Mouse (Mus musculus): ENCODE results near the gene Supt6. TPM values are rescaled to one million over a fixed set of nuclear protein-coding genes. Genes with fewer than 3 reads are reported as not detected.

Gene Supt6
- polyA plus RNA-seq, 1 experiment from 2014 or later = 9.5 TPM

DNA sequence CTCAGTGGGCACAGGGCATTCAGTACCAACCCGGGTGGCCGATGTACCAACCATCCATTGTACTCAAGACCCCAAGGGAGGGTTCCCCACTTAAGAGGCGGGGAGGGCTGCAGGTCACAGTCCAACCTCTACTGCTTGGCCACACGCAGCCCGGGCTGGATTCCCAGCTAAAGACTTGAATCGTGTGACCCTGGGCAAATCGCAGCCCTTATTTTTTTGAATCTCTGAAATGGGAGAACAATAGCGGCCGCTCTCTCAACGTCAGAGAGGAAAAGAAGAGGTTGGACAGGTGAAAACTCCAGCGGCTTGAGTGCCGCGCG lies 81.2 kb downstream of the Supt6 start:
- Histone ChIP-seq H3K36me3 (replicated peaks) (peaks cover 32% of the 10 kb centered on the region), H3K4me1 (replicated peaks) (peaks cover 97% of the 10 kb centered on the region), H3K4me3 (replicated peaks) (peak overlapping the region; percentile 73), H3K4me2 (peak overlapping the region; percentile 99), H3K27ac (replicated peaks) (peak overlapping the region; percentile 82), H3K9me3 (replicated peaks) (no peaks in the 10 kb centered on the region), H3K9ac (peak overlapping the region; percentile 86), H3K27me3 (no peaks in the 10 kb centered on the region)
- no peak for ATAC-seq (ENCODE audit: insufficient read depth)
- WGBS (ENCODE audit: insufficient replicate concordance) = 0% methylated on average over 14 of the region's 14 CpGs

DNA sequence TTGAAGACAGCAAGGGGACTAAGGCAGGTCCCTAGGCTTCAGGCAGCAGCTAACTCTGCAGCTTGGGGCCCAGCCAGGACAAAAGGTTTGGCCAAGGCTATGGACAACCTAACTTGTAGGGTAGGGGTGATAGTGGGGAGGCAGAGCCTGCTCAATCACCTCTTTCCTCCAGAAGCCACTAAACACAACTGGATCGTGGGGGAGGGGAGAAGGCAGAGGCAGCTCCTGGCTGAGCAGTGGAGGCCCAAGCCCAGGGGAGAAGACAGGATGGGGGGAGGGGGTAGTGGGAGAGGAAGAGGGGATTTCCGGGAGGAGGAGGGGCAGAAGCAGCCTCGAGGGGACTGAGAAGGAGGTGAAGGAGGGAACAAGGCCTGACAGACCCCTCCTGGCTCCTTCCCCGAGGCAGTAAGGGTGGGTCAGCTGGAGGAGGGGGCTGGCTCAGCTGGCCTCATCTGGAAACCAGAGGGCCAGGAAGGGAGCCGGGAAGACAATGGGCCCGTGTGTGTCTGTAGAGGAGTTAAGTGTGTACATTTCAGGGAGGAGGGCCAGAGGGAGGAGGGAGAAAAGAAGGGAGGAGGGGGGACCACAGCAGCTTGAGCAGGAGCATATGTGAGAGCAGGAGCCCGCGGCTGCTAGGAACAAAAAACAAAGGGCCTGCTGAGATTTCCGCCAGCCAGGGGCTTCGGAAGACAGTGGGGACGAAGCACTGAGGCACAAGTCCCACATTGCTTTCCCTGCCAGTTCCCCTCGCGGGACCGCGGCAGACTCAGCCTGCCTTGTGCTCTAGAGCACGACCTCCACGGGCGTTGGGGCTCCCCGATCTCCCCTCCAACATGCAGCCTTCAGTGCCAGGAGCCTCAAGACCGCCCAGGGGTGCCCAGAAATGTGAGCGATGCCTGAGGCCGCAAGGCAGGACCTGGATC lies 81.8 kb downstream of the Supt6 start:
- Histone ChIP-seq H3K36me3 (replicated peaks) (peaks cover 38% of the 10 kb centered on the region), H3K9ac (peak overlapping the region; percentile 86), H3K4me3 (replicated peaks) (peak overlapping the region; percentile 73), H3K27ac (replicated peaks) (peak overlapping the region; percentile 82), H3K27me3 (no peaks in the 10 kb centered on the region), H3K4me1 (replicated peaks) (peaks cover 97% of the 10 kb centered on the region), H3K4me2 (peak overlapping the region; percentile 99), H3K9me3 (replicated peaks) (no peaks in the 10 kb centered on the region)
- under 1% methylated on average over 22 of the region's 22 CpGs for WGBS (ENCODE audit: insufficient replicate concordance)
- ATAC-seq (ENCODE audit: insufficient read depth) = no peak

- Histone ChIP-seq H3K27ac (replicated peaks) (peak overlapping the region; percentile 82), H3K36me3 (replicated peaks) (peaks cover 47% of the 10 kb centered on the region), H3K4me2 (peak overlapping the region; percentile 99), H3K4me1 (replicated peaks) (peaks cover 94% of the 10 kb centered on the region), H3K27me3 (no peaks in the 10 kb centered on the region), H3K4me3 (replicated peaks) (peak overlapping the region; percentile 73), H3K9ac (peak overlapping the region; percentile 86), H3K9me3 (replicated peaks) (no peaks in the 10 kb centered on the region)
- no peak for ATAC-seq (ENCODE audit: insufficient read depth)
- 88% methylated on average over 2 of the region's 2 CpGs for WGBS (ENCODE audit: insufficient replicate concordance)
These were observed 82.7 kb downstream of the Supt6 start for GRCm38 (mm10) chr11:78163045-78163444.

- Histone ChIP-seq H3K27ac (replicated peaks) (peak overlapping the region; percentile 82), H3K4me2 (peak overlapping the region; percentile 99), H3K9me3 (replicated peaks) (no peaks in the 10 kb centered on the region), H3K36me3 (replicated peaks) (peaks cover 53% of the 10 kb centered on the region), H3K27me3 (no peaks in the 10 kb centered on the region), H3K4me1 (replicated peaks) (peaks cover 89% of the 10 kb centered on the region), H3K4me3 (replicated peaks) (peak overlapping the region; percentile 73; the same call in 1 of the 2 replicates), H3K9ac (peak overlapping the region; percentile 86; the same call in 1 of the 2 replicates)
- ATAC-seq (ENCODE audit: insufficient read depth) = no peak
- WGBS (ENCODE audit: insufficient replicate concordance) = 73% methylated on average over 6 of the region's 6 CpGs
These were observed 83.3 kb downstream of the Supt6 start for GRCm38 (mm10) chr11:78162504-78162903.

DNA sequence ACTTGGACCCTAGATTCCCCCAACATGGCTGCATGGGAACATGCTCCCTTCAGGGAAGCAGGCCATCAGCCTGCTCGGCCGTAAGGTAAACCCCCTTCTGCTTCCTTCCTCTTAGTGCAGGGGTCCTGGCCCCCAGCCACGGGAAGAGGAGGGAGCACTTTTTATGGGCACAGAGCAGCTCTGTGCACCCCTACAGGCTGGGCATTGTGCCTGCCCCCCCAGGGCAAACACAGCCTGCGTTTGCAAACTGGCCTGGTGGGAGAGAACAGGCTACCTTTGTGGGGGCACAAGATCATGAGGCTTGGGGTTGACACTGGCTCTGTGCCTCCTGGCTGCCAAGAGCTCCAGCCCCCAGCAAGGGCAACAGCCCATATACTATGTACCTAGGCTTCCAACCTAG lies 83.8 kb downstream of the Supt6 start:
- Histone ChIP-seq H3K36me3 (replicated peaks) (peaks cover 56% of the 10 kb centered on the region), H3K4me2 (peak overlapping the region; percentile 99), H3K4me3 (replicated peaks) (no peak overlapping the region; the same call in 1 of the 2 replicates), H3K4me1 (replicated peaks) (peaks cover 84% of the 10 kb centered on the region), H3K9ac (no peak overlapping the region), H3K27ac (replicated peaks) (peak overlapping the region; percentile 82), H3K9me3 (replicated peaks) (no peaks in the 10 kb centered on the region), H3K27me3 (no peaks in the 10 kb centered on the region)
- WGBS (ENCODE audit: insufficient replicate concordance) = 44% methylated on average over 4 of the region's 4 CpGs
- ATAC-seq (ENCODE audit: insufficient read depth) = no peak

DNA sequence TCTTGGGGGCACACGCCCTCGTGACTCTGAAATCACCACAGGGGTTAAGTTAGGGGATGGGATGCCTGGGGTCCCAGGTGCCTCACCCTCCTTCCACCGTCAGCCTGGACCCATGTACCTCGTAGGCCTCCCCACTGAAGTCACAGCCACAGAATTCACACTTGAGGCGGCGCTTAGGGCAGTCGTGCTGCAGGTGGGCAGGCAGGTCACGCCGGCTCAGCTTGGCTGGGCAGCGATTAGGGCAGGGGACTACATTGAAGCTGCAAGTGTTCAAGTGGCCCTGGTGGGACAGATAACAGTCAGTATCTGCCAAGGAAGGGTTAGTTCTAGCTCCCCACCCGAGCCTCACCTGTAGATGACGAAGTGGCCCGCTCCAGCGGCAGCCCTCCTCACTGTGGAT lies 84.6 kb downstream of the Supt6 start:
- Histone ChIP-seq H3K9me3 (replicated peaks) (no peaks in the 10 kb centered on the region), H3K4me2 (0 out of 2 replicates have a peak overlapping the region, but pooled peaks have one; percentile 4), H3K36me3 (replicated peaks) (peaks cover 63% of the 10 kb centered on the region), H3K27ac (replicated peaks) (0 out of 2 replicates have a peak overlapping the region, but pooled peaks have one; percentile 26), H3K4me1 (replicated peaks) (peaks cover 76% of the 10 kb centered on the region), H3K9ac (no peak overlapping the region), H3K27me3 (no peaks in the 10 kb centered on the region), H3K4me3 (replicated peaks) (no peak overlapping the region)
- 72% methylated on average over 14 of the region's 14 CpGs for WGBS (ENCODE audit: insufficient replicate concordance)
- ATAC-seq (ENCODE audit: insufficient read depth) = no peak

DNA sequence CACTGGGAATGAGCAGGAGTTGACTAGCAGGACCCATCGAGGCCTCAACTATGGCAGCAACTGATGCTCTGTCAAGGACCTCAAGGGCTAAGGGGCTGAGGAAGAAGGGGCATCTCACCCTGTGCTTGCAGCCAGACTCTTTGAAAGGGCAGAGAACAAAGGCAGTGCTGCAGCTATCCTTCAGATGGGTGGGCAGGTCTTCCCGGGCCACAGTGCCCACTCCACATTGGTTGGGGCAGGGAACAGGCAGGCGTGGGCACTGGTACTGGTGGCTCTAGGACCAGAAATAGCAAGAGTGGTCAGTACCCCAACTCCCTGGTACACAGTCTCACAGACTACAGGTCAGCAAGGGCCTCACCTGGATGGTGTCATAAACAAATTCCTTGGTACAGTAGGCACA lies 85.1 kb downstream of the Supt6 start:
- Histone ChIP-seq H3K36me3 (replicated peaks) (peaks cover 67% of the 10 kb centered on the region), H3K9ac (no peak overlapping the region), H3K27me3 (no peaks in the 10 kb centered on the region)

DNA sequence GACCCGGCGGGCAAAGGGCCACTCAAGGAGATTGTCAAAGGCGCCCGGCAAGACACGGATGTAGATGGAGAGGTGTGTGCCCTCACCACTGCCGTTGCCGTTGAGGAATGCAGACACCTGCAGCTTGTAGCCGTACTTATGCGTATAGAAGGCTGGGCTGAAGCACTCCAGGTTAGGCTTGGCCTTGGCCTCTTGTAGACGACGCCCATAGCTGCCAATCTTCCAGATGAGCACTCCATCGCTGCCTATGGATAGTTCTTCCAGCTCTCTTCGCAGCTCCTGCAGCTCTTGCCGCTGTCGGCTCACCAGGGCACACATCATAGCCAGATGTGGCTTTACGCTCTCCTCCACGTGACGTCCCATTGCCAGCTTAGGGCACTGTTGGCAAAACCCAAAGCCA lies 85.6 kb downstream of the Supt6 start:
- no peak overlapping the region for H3K4me3 ChIP-seq (replicated peaks)
- ATAC-seq (ENCODE audit: insufficient read depth) = no peak
- peaks cover 70% of the 10 kb centered on the region for H3K36me3 ChIP-seq (replicated peaks)
- no peak overlapping the region for H3K4me2 ChIP-seq
- no peaks in the 10 kb centered on the region for H3K9me3 ChIP-seq (replicated peaks)
- no peak overlapping the region for H3K27ac ChIP-seq (replicated peaks)
- 87% methylated on average over 18 of the region's 18 CpGs for WGBS (ENCODE audit: insufficient replicate concordance)
- H3K27me3 ChIP-seq = no peaks in the 10 kb centered on the region
- H3K9ac ChIP-seq = no peak overlapping the region
- peaks cover 67% of the 10 kb centered on the region for H3K4me1 ChIP-seq (replicated peaks)

More for the DNA sequence above, 85.1 kb downstream of the Supt6 start:
- Histone ChIP-seq H3K4me2 (no peak overlapping the region), H3K27ac (replicated peaks) (no peak overlapping the region), H3K9me3 (replicated peaks) (no peaks in the 10 kb centered on the region), H3K4me3 (replicated peaks) (no peak overlapping the region), H3K4me1 (replicated peaks) (peaks cover 71% of the 10 kb centered on the region)
- 74% methylated on average over 3 of the region's 3 CpGs for WGBS (ENCODE audit: insufficient replicate concordance)
- no peak for ATAC-seq (ENCODE audit: insufficient read depth)

- Histone ChIP-seq H3K9ac (no peak overlapping the region), H3K9me3 (replicated peaks) (no peaks in the 10 kb centered on the region), H3K4me1 (replicated peaks) (peaks cover 61% of the 10 kb centered on the region), H3K27ac (replicated peaks) (peak overlapping the region; percentile 41; the same call in 1 of the 2 replicates), H3K36me3 (replicated peaks) (peaks cover 76% of the 10 kb centered on the region), H3K27me3 (no peaks in the 10 kb centered on the region), H3K4me3 (replicated peaks) (no peak overlapping the region), H3K4me2 (no peak overlapping the region)
- ATAC-seq (ENCODE audit: insufficient read depth) = peak; percentile 11; the same call in 1 of the 2 replicates
- 81% methylated on average over 7 of the region's 7 CpGs for WGBS (ENCODE audit: insufficient replicate concordance)
These were observed 86.2 kb downstream of the Supt6 start for GRCm38 (mm10) chr11:78159557-78159956.

DNA sequence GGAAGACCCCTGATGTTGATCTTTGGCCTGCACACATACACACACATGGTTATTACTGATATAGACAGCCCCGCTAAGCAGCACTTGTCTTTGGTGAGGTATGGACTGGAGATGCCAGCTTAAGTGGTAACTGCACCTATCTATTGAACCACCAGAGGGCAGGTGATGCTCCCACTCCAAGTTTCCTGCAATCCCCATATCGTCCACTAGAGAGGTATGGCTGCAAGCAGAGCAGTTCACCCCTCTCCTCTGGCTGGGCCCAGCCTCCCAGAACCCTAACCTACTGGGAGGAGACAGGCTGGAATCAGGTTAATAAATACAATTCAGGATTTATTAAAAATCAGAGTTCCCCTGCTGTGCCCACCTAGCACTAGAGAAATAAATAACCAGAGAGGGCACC lies 86.7 kb downstream of the Supt6 start:
- H3K4me1 ChIP-seq (replicated peaks) = peaks cover 57% of the 10 kb centered on the region
- H3K4me2 ChIP-seq = no peak overlapping the region
- H3K9me3 ChIP-seq (replicated peaks) = no peaks in the 10 kb centered on the region
- H3K4me3 ChIP-seq (replicated peaks) = no peak overlapping the region
- peak overlapping the region; percentile 41; the same call in 1 of the 2 replicates for H3K27ac ChIP-seq (replicated peaks)
- H3K27me3 ChIP-seq = no peaks in the 10 kb centered on the region
- peak; percentile 66 for ATAC-seq (ENCODE audit: insufficient read depth)
- 10% methylated on average over 2 of the region's 2 CpGs for WGBS (ENCODE audit: insufficient replicate concordance)
- no peak overlapping the region for H3K9ac ChIP-seq
- H3K36me3 ChIP-seq (replicated peaks) = peaks cover 81% of the 10 kb centered on the region
